Mouse (Mus musculus) liver, embryonic 14.5 days (tissue): ENCODE data around the gene 4933427D14Rik.

Experiments
- CTCF ChIP-seq: IDR thresholded peaks from 2 replicates; pipeline ENCODE4 v1.5.1; 2016; ENCODE audit warnings: antibody characterized with exemption, low read depth, control low read depth
- EP300 ChIP-seq: IDR thresholded peaks from 2 replicates; pipeline ENCODE4 v1.6.1; 2016; ENCODE audit warnings: antibody characterized with exemption, low read depth

DNA sequence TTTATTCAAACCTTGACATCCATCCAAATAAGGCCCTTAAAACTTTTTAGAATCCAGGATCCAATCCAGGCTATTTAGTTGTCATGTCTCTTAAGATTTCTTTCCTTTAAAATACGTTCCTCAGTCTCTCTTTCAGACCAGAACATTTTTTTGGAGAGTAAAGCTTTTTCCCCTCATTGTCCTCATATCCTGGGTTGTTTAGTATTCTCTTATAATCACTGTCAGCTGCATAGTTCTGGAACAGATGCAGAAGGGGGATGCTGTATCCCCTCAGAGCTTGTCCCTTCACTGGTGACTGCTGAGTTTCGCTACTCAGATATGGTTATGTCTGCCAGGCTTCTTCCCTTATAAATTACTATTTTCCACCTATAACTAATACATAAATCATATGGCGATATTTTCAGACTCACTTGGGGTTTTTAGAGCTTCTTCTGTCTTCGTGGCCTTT, 51.3 kb downstream of the 4933427D14Rik start:
- TF ChIP-seq CTCF (no peak), EP300 (no peak)
